ENCODE assay signal across 8 mouse cellular contexts in the genomic region with DNA sequence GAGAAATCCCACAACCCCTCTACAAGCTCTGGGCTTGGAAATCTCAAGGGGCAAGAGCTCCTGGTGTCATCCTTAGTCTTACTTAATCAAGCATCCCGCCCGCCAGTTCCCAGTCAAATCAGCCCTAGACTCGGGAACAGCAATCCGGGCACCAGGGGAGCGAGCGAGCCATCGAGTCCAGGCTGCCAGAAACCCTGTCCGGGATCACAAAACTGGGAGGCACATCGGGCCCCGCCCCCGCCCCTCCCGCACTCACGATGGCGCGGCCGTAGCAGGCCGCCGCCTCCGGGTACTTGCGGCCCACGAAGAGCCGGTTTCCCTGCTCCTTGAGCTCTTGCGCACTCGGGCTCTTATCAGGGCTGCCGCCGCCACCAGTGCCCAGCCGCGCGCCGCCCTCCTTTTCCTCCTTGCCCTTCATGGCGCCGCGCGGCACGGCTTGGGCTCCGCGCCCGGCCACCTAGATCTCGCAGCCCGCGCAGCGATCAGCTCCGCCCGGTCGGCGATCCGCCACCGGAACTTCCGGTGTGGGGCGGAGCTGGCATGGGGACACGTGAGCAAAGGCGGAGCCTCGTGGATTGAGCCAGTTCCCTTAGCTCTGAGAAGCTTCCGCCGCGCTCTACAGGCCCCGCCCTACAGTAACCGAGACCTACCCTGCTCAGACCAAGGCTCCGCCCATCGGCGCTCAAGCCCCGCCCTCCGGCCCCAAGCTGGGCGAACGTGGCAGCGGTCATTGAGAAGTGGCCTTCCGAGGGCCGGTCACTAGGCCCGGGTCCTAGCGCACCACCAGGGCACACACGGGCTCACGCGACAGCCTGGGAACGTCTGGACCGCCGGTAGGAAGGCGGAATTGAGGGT. TPM values are rescaled to one million over a fixed set of nuclear protein-coding genes. Genes with fewer than 3 reads are reported as not detected.
A peak's percentile ranks its signal among the peaks of the same experiment; 100 is the strongest.
DNase-seq lines count a peak whose midpoint lies in the region; ATAC-seq and TF ChIP-seq lines count a peak whose summit lies in the region.

No protein-coding gene starts in this region.

- H3K4me3 ChIP-seq in CH12.LX (replicated peaks in 1 of 3; ENCODE audit: low read depth in 2 of 3, low read length in 2 of 3, poor library complexity in 1 of 3): peak overlapping the region; percentile 71 to 81 (median 81)
- peak overlapping the region; percentile 83 for H3K4me3 ChIP-seq in forebrain, embryonic 12.5 days (replicated peaks)
- H3K4me3 ChIP-seq in liver, postnatal 0 days (ENCODE audit: low read depth, low read length): peak overlapping the region; percentile 75
- H3K4me3 ChIP-seq in neural tube, embryonic 14.5 days (ENCODE audit: low read depth, low read length): peak overlapping the region; percentile 82

- TF ChIP-seq EP300 in CH12.LX (IDR thresholded peaks at IDR 0.05; ENCODE audit: low read length): no peak
- TF ChIP-seq EP300 in liver, postnatal 0 days (IDR thresholded peaks at IDR 0.05; ENCODE audit: low read depth): no peak

- peaks cover 14% of the 10 kb centered on the region for H3K79me2 ChIP-seq in CH12.LX (replicated peaks; ENCODE audit: control insufficient read depth, extremely low read depth, insufficient read depth, poor library complexity, severe bottlenecking)

- peak; percentile 90 for ATAC-seq in forebrain, embryonic 12.5 days (ENCODE audit: low FRiP score)
- ATAC-seq in liver, postnatal 0 days: peak; percentile 89
- ATAC-seq in neural tube, embryonic 14.5 days (ENCODE audit: low read depth): peak; percentile 90

- H3K36me3 ChIP-seq in CH12.LX (replicated peaks in 1 of 2; ENCODE audit: control insufficient read depth in 1 of 2, insufficient read depth in 1 of 2, low read length in 1 of 2): peaks cover 53 to 77% of the 10 kb centered on the region in 2 experiments
- H3K36me3 ChIP-seq in forebrain, embryonic 12.5 days (replicated peaks): peaks cover 37% of the 10 kb centered on the region
- peaks cover 21% of the 10 kb centered on the region for H3K36me3 ChIP-seq in liver, postnatal 0 days (replicated peaks; ENCODE audit: insufficient read depth, low read length)
- peaks cover 17% of the 10 kb centered on the region for H3K36me3 ChIP-seq in neural tube, embryonic 14.5 days (ENCODE audit: control insufficient read depth, insufficient read depth, low read length)

- H3K4me1 ChIP-seq in CH12.LX (ENCODE audit: control insufficient read depth in 1 of 2, insufficient read depth in 2 of 2): peaks cover 21 to 45% of the 10 kb centered on the region in 2 experiments
- H3K4me1 ChIP-seq in forebrain, embryonic 12.5 days: peaks cover 85% of the 10 kb centered on the region
- peaks cover 70% of the 10 kb centered on the region for H3K4me1 ChIP-seq in liver, postnatal 0 days (ENCODE audit: insufficient read depth)
- peaks cover 77% of the 10 kb centered on the region for H3K4me1 ChIP-seq in neural tube, embryonic 14.5 days (ENCODE audit: control insufficient read depth, insufficient read depth, low read length)

- H3K27ac ChIP-seq in CH12.LX (ENCODE audit: insufficient read depth, low read depth): peak overlapping the region; percentile 47
- peak overlapping the region; percentile 93 for H3K27ac ChIP-seq in forebrain, embryonic 12.5 days
- peak overlapping the region; percentile 99 for H3K27ac ChIP-seq in liver, postnatal 0 days (ENCODE audit: low read depth)
- H3K27ac ChIP-seq in neural tube, embryonic 14.5 days (ENCODE audit: low read depth, low read length): peak overlapping the region; percentile 93

- no peak for TF ChIP-seq RAD21 in CH12.LX (IDR thresholded peaks at IDR 0.05; ENCODE audit: low read depth, low read length)

- peak overlapping the region; percentile 90 for H3K9ac ChIP-seq in CH12.LX (ENCODE audit: insufficient read depth, low read depth)
- peak overlapping the region; percentile 91 for H3K9ac ChIP-seq in forebrain, embryonic 12.5 days
- H3K9ac ChIP-seq in liver, postnatal 0 days (replicated peaks): peak overlapping the region; percentile 84
- peak overlapping the region; percentile 76 for H3K9ac ChIP-seq in neural tube, embryonic 14.5 days (replicated peaks; ENCODE audit: low read depth, low read length)

- TF ChIP-seq CTCF in CH12.LX (conservative IDR thresholded peaks at IDR 0.05 in 1 of 2, IDR thresholded peaks at IDR 0.05 in 1 of 2; ENCODE audit: low read depth in 2 of 2, low read length in 2 of 2): no peak
- no peak for TF ChIP-seq CTCF in liver, postnatal 0 days (IDR thresholded peaks at IDR 0.05; ENCODE audit: low read depth)

- dilution Hi-C loops in CH12.LX (cut with MboI; ENCODE audit: extremely low pct_ligation_motif_present, extremely low pct_unique_long_range_greater_than_20kb, low sequenced_read_pairs): no loop called here

- in situ Hi-C loops in CH12.LX (cut with MboI; ENCODE audit: low pct_ligation_motif_present, low pct_unique_long_range_greater_than_20kb, low sequenced_read_pairs): no loop called here

- H3K4me2 ChIP-seq in CH12.LX (ENCODE audit: insufficient read depth, low read depth, poor library complexity, severe bottlenecking): peak overlapping the region; percentile 85
- H3K4me2 ChIP-seq in forebrain, embryonic 12.5 days: peak overlapping the region; percentile 84
- peak overlapping the region; percentile 99 for H3K4me2 ChIP-seq in liver, postnatal 0 days (ENCODE audit: low read depth, low read length)
- peak overlapping the region; percentile 90 for H3K4me2 ChIP-seq in neural tube, embryonic 14.5 days (ENCODE audit: low read depth, low read length)

- no peaks in the 10 kb centered on the region for H3K9me3 ChIP-seq in CH12.LX (replicated peaks; ENCODE audit: low read length)
- no peaks in the 10 kb centered on the region for H3K9me3 ChIP-seq in forebrain, embryonic 12.5 days
- H3K9me3 ChIP-seq in liver, postnatal 0 days (ENCODE audit: low read length): no peaks in the 10 kb centered on the region
- no peaks in the 10 kb centered on the region for H3K9me3 ChIP-seq in neural tube, embryonic 14.5 days (ENCODE audit: control insufficient read depth, low read length)

- WGBS in forebrain, embryonic 12.5 days: under 1% methylated on average over 69 of the region's 77 CpGs
- under 1% methylated on average over 77 of the region's 77 CpGs for WGBS in large intestine, adult 2 months
- WGBS in liver, postnatal 0 days (ENCODE audit: insufficient replicate concordance): 1% methylated on average over 66 of the region's 77 CpGs
- WGBS in neural tube, embryonic 14.5 days: under 1% methylated on average over 67 of the region's 77 CpGs

- no peaks in the 10 kb centered on the region for H3K27me3 ChIP-seq in CH12.LX (replicated peaks)
- no peaks in the 10 kb centered on the region for H3K27me3 ChIP-seq in forebrain, embryonic 12.5 days
- H3K27me3 ChIP-seq in liver, postnatal 0 days (ENCODE audit: insufficient read depth, low read length): no peaks in the 10 kb centered on the region
- H3K27me3 ChIP-seq in neural tube, embryonic 14.5 days (ENCODE audit: control insufficient read depth, insufficient read depth, low read length): no peaks in the 10 kb centered on the region

- peak; percentile 99 for DNase-seq in CH12.LX (ENCODE audit: extremely low read depth)
- DNase-seq in c-Kit-positive CD71-positive TER-119-negative erythroid progenitor cells, embryonic 14.5 days (ENCODE audit: low read depth): peak; percentile 98
- peak; percentile 100 for DNase-seq in heart, postnatal 10 days
- peak; percentile 94 for DNase-seq in large intestine, adult 2 months (ENCODE audit: low read depth, low spot score)
- peak; percentile 99 for DNase-seq in liver, postnatal 0 days
- DNase-seq in testis, postnatal 10 days (ENCODE audit: low spot score): peak; percentile 100

- intact Hi-C loops in heart, postnatal 10 days (cut with DNase I): no loop called here

- peak; percentile 90 for TF ChIP-seq POLR2A in CH12.LX (IDR thresholded peaks at IDR 0.05; ENCODE audit: low read depth, low read length)

RNA-seq across cellular contexts. Expression of gene Stub1, which starts 0.5 kb away (rescaled TPM):
- total RNA-seq in CH12.LX (2012; rRNA removed) (98.3 and 107 TPM in 2 replicates), CH12.LX (2014; rRNA removed) (60.4 and 62.9 TPM in 2 replicates)
- polyA plus RNA-seq in CH12.LX (2012; ENCODE audit: insufficient read length, low read depth): 84.8 and 87.1 TPM in 2 replicates
- 284 and 288 TPM in 2 replicates for polyA plus RNA-seq in forebrain, embryonic 12.5 days (2016; fragmentation: Nextera tagmentation; extraction: Ambion mirVana)
- 100 to 1,000 TPM; 123 to 132 TPM for total RNA-seq in heart, postnatal 10 days (2021)
- polyA plus RNA-seq in large intestine, adult 2 months (2012; rRNA removed): 155 and 157 TPM in 2 replicates
- 118 and 119 TPM in 2 replicates for polyA plus RNA-seq in liver, postnatal 0 days (2015; fragmentation: Nextera tagmentation; extraction: Ambion mirVana)
- 335 and 351 TPM in 2 replicates for polyA plus RNA-seq in neural tube, embryonic 14.5 days (2014; fragmentation: Nextera tagmentation; extraction: Ambion mirVana)

RNA-seq across cellular contexts. Expression of gene Jmjd8, which starts 4.0 kb away (rescaled TPM):
- total RNA-seq in CH12.LX (2012; rRNA removed): 7.7 and 9.3 TPM in 2 replicates
- total RNA-seq in CH12.LX (2014; rRNA removed): 4.8 and 6.1 TPM in 2 replicates
- 8.3 and 8.5 TPM in 2 replicates for polyA plus RNA-seq in CH12.LX (2012; ENCODE audit: insufficient read length, low read depth)
- polyA plus RNA-seq in forebrain, embryonic 12.5 days (2016; fragmentation: Nextera tagmentation; extraction: Ambion mirVana): 65.7 and 69.5 TPM in 2 replicates
- total RNA-seq in heart, postnatal 10 days (2021): 10 to 100 TPM; 33.7 to 34.5 TPM
- polyA plus RNA-seq in large intestine, adult 2 months (2012; rRNA removed): 48.8 and 54.5 TPM in 2 replicates
- polyA plus RNA-seq in liver, postnatal 0 days (2015; fragmentation: Nextera tagmentation; extraction: Ambion mirVana): 12.8 and 13.8 TPM in 2 replicates
- polyA plus RNA-seq in neural tube, embryonic 14.5 days (2014; fragmentation: Nextera tagmentation; extraction: Ambion mirVana): 36.7 and 46.4 TPM in 2 replicates

RNA-seq across cellular contexts. Expression of gene Rhbdl1, which starts 4.4 kb away (rescaled TPM):
- total RNA-seq in CH12.LX (2012; rRNA removed) (1.9 and 2.4 TPM in 2 replicates), CH12.LX (2014; rRNA removed) (not detected in 2 replicates)
- 2.8 and 4.6 TPM in 2 replicates for polyA plus RNA-seq in CH12.LX (2012; ENCODE audit: insufficient read length, low read depth)
- 5.0 and 5.7 TPM in 2 replicates for polyA plus RNA-seq in forebrain, embryonic 12.5 days (2016; fragmentation: Nextera tagmentation; extraction: Ambion mirVana)
- total RNA-seq in heart, postnatal 10 days (2021): 1 to 10 TPM; 2.2 to 2.6 TPM
- polyA plus RNA-seq in large intestine, adult 2 months (2012; rRNA removed): 4.1 and 4.6 TPM in 2 replicates
- 0.17 and 0.35 TPM in 2 replicates for polyA plus RNA-seq in liver, postnatal 0 days (2015; fragmentation: Nextera tagmentation; extraction: Ambion mirVana)
- 42.0 and 67.6 TPM in 2 replicates for polyA plus RNA-seq in neural tube, embryonic 14.5 days (2014; fragmentation: Nextera tagmentation; extraction: Ambion mirVana)

RNA-seq across cellular contexts. Expression of gene Gm20683, which starts 8.9 kb away (rescaled TPM):
- total RNA-seq in CH12.LX (2012; rRNA removed) (3.1 and 3.8 TPM in 2 replicates), CH12.LX (2014; rRNA removed) (0.96 and 1.3 TPM in 2 replicates)
- 1.4 and 4.8 TPM in 2 replicates for polyA plus RNA-seq in CH12.LX (2012; ENCODE audit: insufficient read length, low read depth)
- 2.5 and 3.3 TPM in 2 replicates for polyA plus RNA-seq in forebrain, embryonic 12.5 days (2016; fragmentation: Nextera tagmentation; extraction: Ambion mirVana)
- 1 to 10 TPM; 4.2 to 4.7 TPM for total RNA-seq in heart, postnatal 10 days (2021)
- polyA plus RNA-seq in large intestine, adult 2 months (2012; rRNA removed): 22.2 and 32.3 TPM in 2 replicates
- polyA plus RNA-seq in liver, postnatal 0 days (2015; fragmentation: Nextera tagmentation; extraction: Ambion mirVana): 0.30 and 0.34 TPM in 2 replicates
- 8.2 and 10.6 TPM in 2 replicates for polyA plus RNA-seq in neural tube, embryonic 14.5 days (2014; fragmentation: Nextera tagmentation; extraction: Ambion mirVana)

RNA-seq across cellular contexts. Expression of gene Wdr24, which starts 9.2 kb away (rescaled TPM):
- total RNA-seq in CH12.LX (2012; rRNA removed) (27.2 and 28.6 TPM in 2 replicates), CH12.LX (2014; rRNA removed) (17.3 and 20.9 TPM in 2 replicates)
- 16.9 and 20.4 TPM in 2 replicates for polyA plus RNA-seq in CH12.LX (2012; ENCODE audit: insufficient read length, low read depth)
- 27.8 and 28.2 TPM in 2 replicates for polyA plus RNA-seq in forebrain, embryonic 12.5 days (2016; fragmentation: Nextera tagmentation; extraction: Ambion mirVana)
- 10 to 100 TPM; 10.1 to 12.2 TPM for total RNA-seq in heart, postnatal 10 days (2021)
- 30.4 and 39.6 TPM in 2 replicates for polyA plus RNA-seq in large intestine, adult 2 months (2012; rRNA removed)
- 5.5 and 7.2 TPM in 2 replicates for polyA plus RNA-seq in liver, postnatal 0 days (2015; fragmentation: Nextera tagmentation; extraction: Ambion mirVana)
- polyA plus RNA-seq in neural tube, embryonic 14.5 days (2014; fragmentation: Nextera tagmentation; extraction: Ambion mirVana): 29.5 and 31.8 TPM in 2 replicates

Comparison
In these comparisons a context has a peak if more than half of its experiments do, and no peak if none do; other contexts are left out.
1. Peak in every context shown above with its lines: DNase-seq, ATAC-seq, H3K4me3 ChIP-seq and H3K27ac ChIP-seq.
2. H3K27ac ChIP-seq: peak in every context shown above with its lines; median percentile 99 in liver, postnatal 0 days; 93 in forebrain, embryonic 12.5 days; 93 in neural tube, embryonic 14.5 days; 47 in CH12.LX.